Mouse (Mus musculus): ENCODE measurements around the gene Gm31371. TPM values are rescaled to one million over a fixed set of nuclear protein-coding genes. Genes with fewer than 3 reads are reported as not detected.
"Not testable (repeated sequence)": the region's sequence is repeated elsewhere in the genome, so short reads cannot be mapped to it uniquely, and the experiment has no call there.

The Gm31371 gene
- polyA plus RNA-seq, 1 experiment from 2014 or later = not detected

DNA sequence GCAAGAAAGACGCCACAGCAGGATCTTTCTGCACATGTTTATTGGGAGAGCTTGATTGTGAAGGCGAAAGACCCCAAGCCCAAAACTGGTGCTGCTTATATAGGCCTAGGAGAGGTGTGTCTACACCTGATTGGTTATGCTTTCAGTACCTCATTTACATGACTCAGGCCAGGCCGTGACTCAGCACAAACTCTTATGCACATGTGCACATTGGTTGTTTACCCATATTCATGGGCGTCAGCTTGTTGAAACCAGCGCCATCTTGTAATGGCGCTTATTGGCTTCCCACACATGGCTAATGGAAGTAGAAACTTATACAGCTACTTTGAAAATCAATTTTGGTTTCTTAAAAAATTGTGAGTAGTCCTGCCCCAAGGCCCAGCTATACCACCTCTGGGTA is 72.0 kb downstream of the Gm31371 start:
- not testable (repeated sequence) for H3K27me3 ChIP-seq (ENCODE audit: control insufficient read depth, insufficient read depth, low read length); H3K9ac ChIP-seq (ENCODE audit: low read length); H3K4me3 ChIP-seq (ENCODE audit: low read length); H3K4me1 ChIP-seq (ENCODE audit: control insufficient read depth, insufficient read depth, low read length); H3K27ac ChIP-seq (ENCODE audit: low read length); H3K9me3 ChIP-seq (replicated peaks; ENCODE audit: control insufficient read depth, low read length); H3K4me2 ChIP-seq (ENCODE audit: low read depth, low read length); ATAC-seq (replicated peaks; ENCODE audit: extremely low read depth, insufficient read depth, low FRiP score); H3K36me3 ChIP-seq (ENCODE audit: control insufficient read depth, insufficient read depth)
- 81% methylated on average over 6 of the region's 6 CpGs for WGBS

Other genes with a start within 250 kb of the Gm31371 start
- gene 4930467E23Rik, start 173.8 kb upstream of the Gm31371 start, polyA plus RNA-seq (2015; fragmentation: Nextera tagmentation; extraction: Ambion mirVana) = not detected in 2 replicates